19 mouse cellular contexts compared by ENCODE assay signal in the genomic region with DNA sequence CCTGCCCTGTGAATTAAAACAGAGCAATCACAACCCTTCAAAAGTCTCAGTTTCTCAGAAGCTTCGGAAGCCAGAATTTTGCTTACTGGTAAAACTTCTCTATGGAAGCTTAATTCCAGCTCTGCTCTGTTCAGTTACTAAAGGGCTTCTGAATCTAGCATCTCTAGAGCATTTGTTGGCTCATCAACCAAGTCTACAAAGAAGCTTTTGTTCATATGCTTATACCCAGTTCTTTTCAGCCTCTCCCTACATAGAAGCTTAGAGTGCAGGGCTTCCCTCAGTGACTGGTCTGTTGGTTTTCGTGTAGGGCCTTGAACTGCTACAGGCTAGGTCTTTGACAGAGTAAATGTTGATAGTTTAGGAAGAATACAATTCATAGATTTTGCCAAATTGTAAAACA.
A peak's percentile ranks its signal among the peaks of the same experiment; 100 is the strongest.
DNase-seq lines count a peak whose midpoint lies in the region; ATAC-seq and TF ChIP-seq lines count a peak whose summit lies in the region.
"Had no signal": no experiment of that assay in that cellular context is flagged by ENCODE, and none has a peak within 500 bp of the region (broad histone marks: within the 10 kb centered on the region; RNA-seq: fewer than 3 reads in every experiment).

No protein-coding gene starts in this region.

- 89% methylated on average over 2 of the region's 2 CpGs for WGBS in intestine, embryonic 14.5 days
- WGBS in intestine, embryonic 16.5 days: 81% methylated on average over 2 of the region's 2 CpGs

- TF ChIP-seq CTCF in brain, embryonic 14.5 days (IDR thresholded peaks at IDR 0.05; ENCODE audit: borderline replicate concordance, extremely low read depth, insufficient read depth, insufficient read length): no peak

- no peaks in the 10 kb centered on the region for H3K9me3 ChIP-seq in intestine, embryonic 14.5 days (ENCODE audit: control insufficient read depth, low read length)
- no peaks in the 10 kb centered on the region for H3K9me3 ChIP-seq in intestine, embryonic 16.5 days (ENCODE audit: control insufficient read depth, low read length)
- H3K9me3 ChIP-seq: embryonic facial prominence, embryonic 12.5 days; heart, embryonic 13.5 days had no signal

- peaks cover 5% of the 10 kb centered on the region for H3K4me1 ChIP-seq in intestine, embryonic 14.5 days (replicated peaks; ENCODE audit: control insufficient read depth, insufficient read depth, low read length)
- peaks cover 8% of the 10 kb centered on the region; the same call in 1 of the 2 replicates for H3K4me1 ChIP-seq in intestine, embryonic 16.5 days (ENCODE audit: control insufficient read depth, insufficient read depth, low read length)

- no peaks in the 10 kb centered on the region for H3K36me3 ChIP-seq in intestine, embryonic 14.5 days (ENCODE audit: control insufficient read depth, insufficient read depth, low read length)
- no peaks in the 10 kb centered on the region for H3K36me3 ChIP-seq in intestine, embryonic 16.5 days (ENCODE audit: control insufficient read depth, insufficient read depth, low read length)
- H3K36me3 ChIP-seq: embryonic facial prominence, embryonic 12.5 days; heart, embryonic 13.5 days had no signal

- ATAC-seq in frontal cortex, adult (ENCODE audit: low TSS enrichment): peak; percentile 69; the same call in 1 of the 2 replicates
- ATAC-seq in intestine, embryonic 14.5 days (replicated peaks; ENCODE audit: low FRiP score, low TSS enrichment, low read depth): no peak
- ATAC-seq in intestine, embryonic 16.5 days: no peak
- ATAC-seq: forebrain, embryonic 16.5 days; intestine, postnatal 0 days had no signal

- no peak for DNase-seq in frontal cortex, postnatal 10 days (ENCODE audit: low spot score in 2 of 2)
- DNase-seq in intestine, embryonic 14.5 days (ENCODE audit: low spot score): peak; percentile 21
- peak; percentile 26 for DNase-seq in brain, adult 2 months (ENCODE audit: low read depth, low spot score)
- peak; percentile 65 for DNase-seq in brain, embryonic 14.5 days (ENCODE audit: low read depth)
- DNase-seq in spleen, postnatal 10 days (ENCODE audit: low spot score in 2 of 2): no peak
- DNase-seq in urinary bladder, postnatal 36 days (ENCODE audit: low spot score in 2 of 2): no peak
- DNase-seq: adrenal gland, adult 2 months; adrenal gland, postnatal 25 days; cerebellum, adult 11-12 months; cerebellum, adult 9-10 months; cerebellum, postnatal 25 days; gastrocnemius, postnatal 36 days; heart, postnatal 36 days had no signal

- H3K4me2 ChIP-seq in intestine, embryonic 14.5 days (ENCODE audit: low read length): no peak overlapping the region
- H3K4me2 ChIP-seq in intestine, embryonic 16.5 days (ENCODE audit: low read depth, low read length): no peak overlapping the region
- H3K4me2 ChIP-seq: embryonic facial prominence, embryonic 12.5 days; heart, embryonic 13.5 days had no signal

- no peak overlapping the region for H3K4me3 ChIP-seq in intestine, embryonic 14.5 days (ENCODE audit: low read depth, low read length)
- H3K4me3 ChIP-seq in intestine, embryonic 16.5 days (ENCODE audit: low read length): no peak overlapping the region
- H3K4me3 ChIP-seq: embryonic facial prominence, embryonic 12.5 days; heart, embryonic 13.5 days had no signal

- no peaks in the 10 kb centered on the region for H3K27me3 ChIP-seq in intestine, embryonic 14.5 days (replicated peaks; ENCODE audit: control insufficient read depth, insufficient read depth, low read length)
- no peaks in the 10 kb centered on the region for H3K27me3 ChIP-seq in intestine, embryonic 16.5 days (replicated peaks; ENCODE audit: control insufficient read depth, insufficient read depth, low read length)
- H3K27me3 ChIP-seq: embryonic facial prominence, embryonic 12.5 days; heart, embryonic 13.5 days had no signal

- H3K27ac ChIP-seq in intestine, embryonic 14.5 days (ENCODE audit: low read depth): no peak overlapping the region
- no peak overlapping the region for H3K27ac ChIP-seq in intestine, embryonic 16.5 days (ENCODE audit: low read length)
- H3K27ac ChIP-seq: embryonic facial prominence, embryonic 12.5 days; heart, embryonic 13.5 days had no signal

- no peak for TF ChIP-seq POLR2A in brain, embryonic 14.5 days (IDR thresholded peaks at IDR 0.05; ENCODE audit: borderline replicate concordance, extremely low read depth, insufficient read depth, insufficient read length, poor library complexity, severe bottlenecking)

- no peak overlapping the region for H3K9ac ChIP-seq in intestine, embryonic 14.5 days (ENCODE audit: low read length)
- no peak overlapping the region for H3K9ac ChIP-seq in intestine, embryonic 16.5 days (ENCODE audit: low read depth, low read length)
- H3K9ac ChIP-seq: embryonic facial prominence, embryonic 12.5 days; heart, embryonic 13.5 days had no signal

Comparison
In these comparisons a context has a peak if more than half of its experiments do, and no peak if none do; other contexts are left out.
1. DNase-seq: peak in intestine, embryonic 14.5 days (single experiment), brain, adult 2 months (single experiment) and brain, embryonic 14.5 days (single experiment); none in frontal cortex, postnatal 10 days (0 of 2), spleen, postnatal 10 days (0 of 2) and urinary bladder, postnatal 36 days (0 of 2).